Mouse (Mus musculus) skeletal muscle tissue, postnatal 0 days (tissue): ENCODE data around the gene Cpxm1. TPM values are rescaled to one million over a fixed set of nuclear protein-coding genes. Genes with fewer than 3 reads are reported as not detected.

ENCODE experiments used
- polyA plus RNA-seq: library from polyadenylated mRNA; unstranded; fragments of >200 nt; fragmentation: Nextera tagmentation; extraction: Ambion mirVana; gene quantifications from 2 replicates; pipeline ENCODE4 v1.2.1, GENCODE M21; 2015

The Cpxm1 gene
- polyA plus RNA-seq: 22.3 and 25.7 TPM in 2 replicates

GRCm38 (mm10) chr2:130397186-130397985 lies at the start of gene Cpxm1:
TSS of gene Cpxm1 (minus strand) at chr2:130397574.

GRCm38 (mm10) chr2:130424126-130424853 lies 26.9 kb upstream of the Cpxm1 start, which contains the start of the genes Vps16 and Pced1a:
TSS of gene Vps16 (plus strand) at chr2:130424339.
TSS of gene Pced1a (minus strand) at chr2:130424701.

GRCm38 (mm10) chr2:130406178-130406577 lies 8.8 kb upstream of the Cpxm1 start, which contains the start of gene Tmem239:
TSS of gene Tmem239 (plus strand) at chr2:130406478.

GRCm38 (mm10) chr2:130404939-130405338 lies 7.6 kb upstream of the Cpxm1 start, which contains the start of the genes Gm28372 and 1700020A23Rik:
TSS of gene Gm28372 (plus strand) at chr2:130405239.
TSS of gene 1700020A23Rik (plus strand) at chr2:130405259.

Other genes with a start within 250 kb of the Cpxm1 start
- 276 and 308 TPM in 2 replicates for gene Snrpb, start 218.2 kb downstream of the Cpxm1 start, polyA plus RNA-seq
- gene Tmc2, start 202.4 kb downstream of the Cpxm1 start, polyA plus RNA-seq: not detected in 2 replicates
- 69.9 and 71.8 TPM in 2 replicates for gene Nop56, start 123.1 kb downstream of the Cpxm1 start, polyA plus RNA-seq
- 281 and 304 TPM in 2 replicates for gene Idh3b, start 113.0 kb downstream of the Cpxm1 start, polyA plus RNA-seq
- gene Ebf4, start 102.4 kb downstream of the Cpxm1 start, polyA plus RNA-seq: 0.37 and 0.66 TPM in 2 replicates
- gene Gm28372, start 7.7 kb upstream of the Cpxm1 start, polyA plus RNA-seq: 0.06 TPM in 1 of 2 replicates, not detected in the other
- gene 1700020A23Rik, start 7.7 kb upstream of the Cpxm1 start, polyA plus RNA-seq: 0.22 TPM in 1 of 2 replicates, not detected in the other
- 0.14 TPM in 1 of 2 replicates, not detected in the other for gene Tmem239, start 8.9 kb upstream of the Cpxm1 start, polyA plus RNA-seq
- gene Vps16, start 26.8 kb upstream of the Cpxm1 start, polyA plus RNA-seq: 24.9 and 25.7 TPM in 2 replicates
- 6.0 and 7.4 TPM in 2 replicates for gene Pced1a, start 27.1 kb upstream of the Cpxm1 start, polyA plus RNA-seq
- 35.2 and 35.9 TPM in 2 replicates for gene Ptpra, start 52.7 kb upstream of the Cpxm1 start, polyA plus RNA-seq
- 68.5 and 76.0 TPM in 2 replicates for gene Mrps26, start 166.2 kb upstream of the Cpxm1 start, polyA plus RNA-seq
- not detected in 2 replicates for gene Oxt, start 178.6 kb upstream of the Cpxm1 start, polyA plus RNA-seq
- gene Avp, start 185.0 kb upstream of the Cpxm1 start, polyA plus RNA-seq: not detected in 2 replicates
- 6.9 and 7.2 TPM in 2 replicates for gene Fastkd5, start 232.5 kb upstream of the Cpxm1 start, polyA plus RNA-seq
- 5.2 TPM in 2 replicates for gene Ubox5, start 232.5 kb upstream of the Cpxm1 start, polyA plus RNA-seq
- 1.3 and 1.4 TPM in 2 replicates for gene Lzts3, start 245.2 kb upstream of the Cpxm1 start, polyA plus RNA-seq